Mouse (Mus musculus): ENCODE measurements at regions not wholly inside any gene's neighbourhood (a gene's known extent, or its start where the extent isn't known, plus 50 kb on each side); places are given as distances from the start of the nearest gene placed in this dataset.

GRCm38 (mm10) chr3:81805745-81806144 is 126.7 kb upstream of the Ctso start:
- no peak for TF ChIP-seq CTCF (IDR thresholded peaks at IDR 0.05; ENCODE audit: borderline replicate concordance, insufficient read depth, low read depth, low read length)
- TF ChIP-seq POLR2A (IDR thresholded peaks at IDR 0.05; ENCODE audit: borderline replicate concordance, insufficient read depth, low read length) = no peak
